Mouse (Mus musculus): Measurements from ENCODE around the gene Apol9a. TPM values are rescaled to one million over a fixed set of nuclear protein-coding genes. Genes with fewer than 3 reads are reported as not detected.

Apol9a gene
- polyA plus RNA-seq, 1 experiment from 2014 or later: not detected

DNA sequence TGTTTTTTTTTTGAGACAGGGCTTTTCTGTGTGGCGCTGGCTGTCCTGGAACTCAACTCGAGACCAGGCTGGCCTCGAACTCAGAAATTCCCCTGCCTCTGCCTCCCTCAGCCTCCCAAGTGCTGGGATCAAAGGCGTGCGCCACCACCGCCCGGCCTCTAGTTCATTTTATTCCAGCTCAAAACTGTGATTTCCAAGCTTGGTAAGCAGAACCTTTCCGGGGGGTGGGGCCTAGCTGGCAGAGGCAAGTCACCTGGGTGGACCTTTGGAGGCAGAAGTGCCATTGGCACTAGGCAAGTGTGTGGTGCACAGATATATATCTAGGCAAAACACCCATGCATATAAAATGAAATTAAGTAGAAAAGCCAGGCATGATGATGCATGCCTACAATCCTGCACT, 43.4 kb downstream of the Apol9a start:
- Histone ChIP-seq H3K4me2 (ENCODE audit: low read length) (no peak overlapping the region), H3K27me3 (ENCODE audit: control insufficient read depth, insufficient read depth, low read depth, low read length) (no peaks in the 10 kb centered on the region), H3K9ac (ENCODE audit: low read depth, low read length) (no peak overlapping the region), H3K4me3 (ENCODE audit: low read depth, low read length) (no peak overlapping the region), H3K9me3 (replicated peaks; ENCODE audit: control insufficient read depth, low read length, poor library complexity, severe bottlenecking) (no peaks in the 10 kb centered on the region), H3K4me1 (ENCODE audit: control insufficient read depth, insufficient read depth, low read length) (peaks cover 36% of the 10 kb centered on the region), H3K27ac (ENCODE audit: low read length) (peak overlapping the region; percentile 64; the same call in 1 of the 2 replicates), H3K36me3 (ENCODE audit: control insufficient read depth, insufficient read depth, low read length) (no peaks in the 10 kb centered on the region)
- ATAC-seq: no peak
- 41% methylated on average over 8 of the region's 8 CpGs for WGBS

DNA sequence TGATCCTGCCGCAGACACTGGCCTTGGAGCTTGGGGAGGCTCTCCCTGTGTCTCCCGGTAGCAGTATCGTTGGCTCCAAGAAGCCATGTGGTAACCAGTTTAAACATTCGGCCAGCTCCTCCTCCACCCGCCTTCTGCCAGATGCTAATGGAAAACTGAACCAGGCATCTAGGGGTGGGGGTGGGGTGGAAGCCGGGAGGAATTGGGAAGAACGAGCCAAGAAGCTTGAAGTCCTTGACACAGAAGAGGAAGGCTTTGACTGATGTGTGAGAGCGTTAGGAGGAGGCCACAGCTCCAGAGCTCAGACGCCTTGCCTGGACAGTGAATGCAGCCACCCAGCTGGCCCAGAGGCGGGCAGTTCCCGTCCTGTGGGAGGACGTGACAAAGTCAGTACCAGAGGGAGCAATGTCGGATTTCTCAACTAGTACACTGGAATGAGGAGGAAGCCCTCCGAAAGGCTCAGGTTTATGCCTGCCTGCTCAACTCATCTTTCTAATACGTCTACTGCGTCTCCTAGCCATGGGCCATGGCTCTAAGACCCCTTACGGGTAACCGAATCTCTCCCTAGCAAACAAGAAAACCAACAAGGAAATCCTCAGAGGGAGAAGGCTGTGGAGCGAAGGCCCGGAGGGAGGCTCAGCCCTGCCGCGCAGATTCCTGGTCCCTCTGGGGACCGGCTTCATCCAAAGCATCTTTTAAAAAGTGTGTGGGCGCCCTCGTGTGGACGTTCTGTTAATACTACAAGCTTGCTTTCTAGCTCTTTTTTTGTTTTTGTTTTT, 44.0 kb downstream of the Apol9a start:
- no peaks in the 10 kb centered on the region for H3K36me3 ChIP-seq (ENCODE audit: control insufficient read depth, insufficient read depth, low read length)
- peaks cover 36% of the 10 kb centered on the region for H3K4me1 ChIP-seq (ENCODE audit: control insufficient read depth, insufficient read depth, low read length)
- H3K27ac ChIP-seq (ENCODE audit: low read length): peak overlapping the region; percentile 81
- no peaks in the 10 kb centered on the region for H3K9me3 ChIP-seq (replicated peaks; ENCODE audit: control insufficient read depth, low read length, poor library complexity, severe bottlenecking)
- H3K4me3 ChIP-seq (ENCODE audit: low read depth, low read length): peak overlapping the region; percentile 23
- peak; percentile 51 for ATAC-seq
- H3K4me2 ChIP-seq (ENCODE audit: low read length): peak overlapping the region; percentile 63
- no peaks in the 10 kb centered on the region for H3K27me3 ChIP-seq (ENCODE audit: control insufficient read depth, insufficient read depth, low read depth, low read length)
- WGBS: under 1% methylated on average over 26 of the region's 26 CpGs
- peak overlapping the region; percentile 56; the same call in 1 of the 2 replicates for H3K9ac ChIP-seq (ENCODE audit: low read depth, low read length)

DNA sequence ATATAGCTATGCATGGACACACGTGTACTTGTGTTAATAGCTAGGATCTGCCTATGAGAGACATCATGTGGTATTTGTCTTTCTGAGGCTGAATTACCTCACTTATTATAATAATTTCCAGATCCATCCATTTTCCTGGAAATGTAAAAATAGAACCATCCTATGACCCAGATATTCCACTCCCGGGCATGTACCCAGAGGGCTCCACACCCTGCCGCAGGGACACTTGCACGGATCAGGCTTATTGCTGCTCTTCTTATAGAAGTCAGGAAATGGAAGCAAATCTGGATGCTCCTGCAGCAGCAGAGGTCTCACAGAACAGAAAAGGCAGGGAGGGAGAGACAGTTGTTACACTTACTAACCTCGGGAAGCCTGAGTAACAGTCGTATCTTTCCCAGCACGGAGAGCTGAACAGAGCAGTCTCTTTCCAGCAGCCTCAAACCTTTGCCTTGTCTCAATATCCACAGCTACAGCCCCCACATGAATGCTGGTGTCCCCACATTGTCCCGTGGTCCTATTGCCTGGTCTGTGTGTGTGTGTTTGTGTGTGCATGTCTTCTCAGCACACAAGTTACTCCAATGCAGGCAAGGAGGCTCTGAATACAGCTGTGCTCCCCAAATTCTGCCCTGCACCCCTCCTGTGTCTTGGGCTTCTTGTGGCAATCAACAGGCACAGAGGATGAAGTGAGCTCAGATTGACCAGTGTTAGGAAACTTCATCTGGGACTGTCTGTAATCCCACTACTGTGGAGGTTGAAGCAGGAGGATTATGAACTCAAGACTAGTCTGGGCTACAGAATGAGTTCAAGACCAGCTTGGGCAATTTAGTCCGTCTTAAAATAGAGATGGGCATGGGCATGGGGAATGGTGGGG, 45.0 kb downstream of the Apol9a start:
- no peaks in the 10 kb centered on the region for H3K27me3 ChIP-seq (ENCODE audit: control insufficient read depth, insufficient read depth, low read depth, low read length)
- ATAC-seq: no peak
- peak overlapping the region; percentile 63 for H3K4me2 ChIP-seq (ENCODE audit: low read length)
- H3K4me3 ChIP-seq (ENCODE audit: low read depth, low read length): no peak overlapping the region
- H3K9me3 ChIP-seq (replicated peaks; ENCODE audit: control insufficient read depth, low read length, poor library complexity, severe bottlenecking): no peaks in the 10 kb centered on the region
- no peaks in the 10 kb centered on the region for H3K36me3 ChIP-seq (ENCODE audit: control insufficient read depth, insufficient read depth, low read length)
- WGBS: 62% methylated on average over 9 of the region's 9 CpGs
- H3K9ac ChIP-seq (ENCODE audit: low read depth, low read length): no peak overlapping the region
- H3K27ac ChIP-seq (ENCODE audit: low read length): peak overlapping the region; percentile 31; the same call in 1 of the 2 replicates
- H3K4me1 ChIP-seq (ENCODE audit: control insufficient read depth, insufficient read depth, low read length): peaks cover 36% of the 10 kb centered on the region

DNA sequence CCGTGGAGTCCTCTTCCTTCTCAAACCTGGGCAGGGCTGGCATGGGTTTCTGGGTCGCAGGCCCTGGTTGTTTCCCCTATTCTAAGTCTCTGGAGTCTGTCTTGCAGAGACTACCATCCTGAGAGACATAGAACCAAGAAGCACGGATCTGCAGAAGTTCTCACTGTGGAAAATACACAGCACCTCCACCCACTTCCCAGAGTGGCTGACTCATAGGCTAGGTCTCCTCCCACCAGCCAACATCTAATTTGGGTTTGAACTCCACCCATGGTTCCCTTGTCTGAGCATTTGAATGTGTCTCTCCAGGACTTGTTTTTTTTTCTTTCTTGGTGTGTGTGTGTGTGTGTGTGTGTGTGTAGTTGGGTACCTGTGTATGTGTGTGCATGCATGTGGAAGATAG, 46.9 kb downstream of the Apol9a start:
- Histone ChIP-seq H3K27me3 (ENCODE audit: control insufficient read depth, insufficient read depth, low read depth, low read length) (no peaks in the 10 kb centered on the region), H3K27ac (ENCODE audit: low read length) (peak overlapping the region; percentile 65), H3K4me2 (ENCODE audit: low read length) (no peak overlapping the region), H3K4me3 (ENCODE audit: low read depth, low read length) (no peak overlapping the region), H3K9me3 (replicated peaks; ENCODE audit: control insufficient read depth, low read length, poor library complexity, severe bottlenecking) (no peaks in the 10 kb centered on the region), H3K36me3 (ENCODE audit: control insufficient read depth, insufficient read depth, low read length) (no peaks in the 10 kb centered on the region), H3K4me1 (ENCODE audit: control insufficient read depth, insufficient read depth, low read length) (peaks cover 36% of the 10 kb centered on the region), H3K9ac (ENCODE audit: low read depth, low read length) (no peak overlapping the region)
- 64% methylated on average over 3 of the region's 3 CpGs for WGBS
- ATAC-seq: no peak

- no peak for ATAC-seq
- no peak overlapping the region for H3K9ac ChIP-seq (ENCODE audit: low read depth, low read length)
- no peak overlapping the region for H3K4me3 ChIP-seq (ENCODE audit: low read depth, low read length)
- H3K36me3 ChIP-seq (ENCODE audit: control insufficient read depth, insufficient read depth, low read length): no peaks in the 10 kb centered on the region
- H3K27ac ChIP-seq (ENCODE audit: low read length): peak overlapping the region; percentile 65
- H3K9me3 ChIP-seq (replicated peaks; ENCODE audit: control insufficient read depth, low read length, poor library complexity, severe bottlenecking): no peaks in the 10 kb centered on the region
- peak overlapping the region; percentile 0; the same call in 1 of the 2 replicates for H3K4me2 ChIP-seq (ENCODE audit: low read length)
- no peaks in the 10 kb centered on the region for H3K27me3 ChIP-seq (ENCODE audit: control insufficient read depth, insufficient read depth, low read depth, low read length)
- WGBS: 12% methylated on average over 6 of the region's 6 CpGs
- peaks cover 39% of the 10 kb centered on the region for H3K4me1 ChIP-seq (ENCODE audit: control insufficient read depth, insufficient read depth, low read length)
These were observed 47.4 kb downstream of the Apol9a start for GRCm38 (mm10) chr15:77363578-77363977.

DNA sequence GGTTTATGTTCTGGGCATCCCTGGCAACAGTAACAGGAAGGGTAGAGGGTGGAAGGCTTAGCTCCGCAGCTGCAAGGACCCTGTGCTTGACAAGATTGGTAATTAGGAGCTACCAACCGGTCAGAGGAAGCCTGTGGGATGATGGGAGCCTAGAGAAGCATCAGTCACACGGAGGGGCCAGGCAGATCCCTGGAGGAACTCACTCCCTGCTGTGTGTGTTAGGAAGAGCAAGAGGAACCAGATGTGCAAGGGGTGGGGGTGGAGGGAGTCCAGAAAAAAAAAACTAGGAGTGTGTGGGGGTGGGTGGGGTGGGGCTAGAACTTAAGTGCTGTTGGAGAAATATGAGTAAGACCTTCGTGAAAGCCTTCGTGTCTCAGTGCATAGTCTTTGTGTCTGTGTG, 48.0 kb downstream of the Apol9a start:
- H3K36me3 ChIP-seq (ENCODE audit: control insufficient read depth, insufficient read depth, low read length): no peaks in the 10 kb centered on the region
- ATAC-seq: no peak
- H3K4me3 ChIP-seq (ENCODE audit: low read depth, low read length): no peak overlapping the region
- H3K9ac ChIP-seq (ENCODE audit: low read depth, low read length): no peak overlapping the region
- H3K9me3 ChIP-seq (replicated peaks; ENCODE audit: control insufficient read depth, low read length, poor library complexity, severe bottlenecking): no peaks in the 10 kb centered on the region
- H3K4me2 ChIP-seq (ENCODE audit: low read length): no peak overlapping the region
- no peak overlapping the region for H3K27ac ChIP-seq (ENCODE audit: low read length)
- WGBS: 29% methylated on average over 5 of the region's 5 CpGs
- peaks cover 33% of the 10 kb centered on the region for H3K4me1 ChIP-seq (ENCODE audit: control insufficient read depth, insufficient read depth, low read length)
- H3K27me3 ChIP-seq (ENCODE audit: control insufficient read depth, insufficient read depth, low read depth, low read length): no peaks in the 10 kb centered on the region

- Histone ChIP-seq H3K4me3 (ENCODE audit: low read depth, low read length) (no peak overlapping the region), H3K36me3 (ENCODE audit: control insufficient read depth, insufficient read depth, low read length) (no peaks in the 10 kb centered on the region), H3K4me1 (ENCODE audit: control insufficient read depth, insufficient read depth, low read length) (peaks cover 34% of the 10 kb centered on the region), H3K27ac (ENCODE audit: low read length) (no peak overlapping the region), H3K9ac (ENCODE audit: low read depth, low read length) (no peak overlapping the region), H3K27me3 (ENCODE audit: control insufficient read depth, insufficient read depth, low read depth, low read length) (no peaks in the 10 kb centered on the region), H3K9me3 (replicated peaks; ENCODE audit: control insufficient read depth, low read length, poor library complexity, severe bottlenecking) (no peaks in the 10 kb centered on the region), H3K4me2 (ENCODE audit: low read length) (no peak overlapping the region)
- ATAC-seq: no peak
- WGBS: 94% methylated on average over 8 of the region's 8 CpGs
These were observed 51.0 kb downstream of the Apol9a start for GRCm38 (mm10) chr15:77359905-77360304.

DNA sequence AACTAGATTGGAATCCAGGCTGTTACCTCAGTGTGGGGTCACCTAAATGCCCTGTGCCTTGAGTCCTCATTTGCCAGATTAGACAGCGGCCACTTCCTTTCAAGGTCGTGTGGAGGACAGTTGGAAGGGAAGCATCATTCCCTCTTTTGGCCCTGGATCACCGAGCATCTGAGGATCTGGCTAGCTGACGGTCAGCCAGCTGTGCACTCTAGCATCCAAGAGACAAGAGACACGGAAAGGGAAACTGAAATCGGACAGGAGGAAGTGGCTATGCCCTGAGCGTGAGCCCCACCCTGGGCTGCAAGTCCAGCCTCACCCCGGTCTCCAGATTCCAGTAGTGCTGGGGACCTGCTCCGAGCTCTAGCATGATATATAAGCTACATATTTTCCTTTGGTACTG, 51.4 kb downstream of the Apol9a start:
- no peak overlapping the region for H3K4me3 ChIP-seq (ENCODE audit: low read depth, low read length)
- ATAC-seq: no peak
- no peak overlapping the region for H3K27ac ChIP-seq (ENCODE audit: low read length)
- no peaks in the 10 kb centered on the region for H3K27me3 ChIP-seq (ENCODE audit: control insufficient read depth, insufficient read depth, low read depth, low read length)
- H3K4me1 ChIP-seq (ENCODE audit: control insufficient read depth, insufficient read depth, low read length): peaks cover 39% of the 10 kb centered on the region
- 65% methylated on average over 9 of the region's 9 CpGs for WGBS
- H3K9ac ChIP-seq (ENCODE audit: low read depth, low read length): peak overlapping the region; percentile 58; the same call in 1 of the 2 replicates
- no peaks in the 10 kb centered on the region for H3K9me3 ChIP-seq (replicated peaks; ENCODE audit: control insufficient read depth, low read length, poor library complexity, severe bottlenecking)
- no peak overlapping the region; the same call in 1 of the 2 replicates for H3K4me2 ChIP-seq (ENCODE audit: low read length)
- no peaks in the 10 kb centered on the region for H3K36me3 ChIP-seq (ENCODE audit: control insufficient read depth, insufficient read depth, low read length)

DNA sequence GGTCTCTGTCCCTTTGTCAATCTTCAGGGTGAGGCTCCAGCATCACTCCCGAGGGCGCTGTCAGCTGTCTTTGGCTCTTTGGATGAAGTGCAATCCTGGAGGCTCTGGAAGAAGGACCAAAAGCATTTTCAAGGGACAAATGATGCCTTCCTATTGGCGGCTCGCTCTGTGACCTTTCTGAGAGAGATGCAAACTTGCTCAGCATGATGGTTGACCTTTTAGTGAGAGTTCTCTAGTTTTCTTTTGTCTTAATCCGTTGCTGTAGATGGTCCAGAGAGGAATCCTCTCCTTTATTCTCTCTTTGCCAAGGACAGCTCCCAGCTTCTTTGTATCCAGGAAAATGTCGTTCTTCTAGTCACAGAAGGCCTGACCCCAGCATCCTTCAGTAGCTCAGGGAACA, 51.9 kb downstream of the Apol9a start:
- no peaks in the 10 kb centered on the region for H3K27me3 ChIP-seq (ENCODE audit: control insufficient read depth, insufficient read depth, low read depth, low read length)
- H3K36me3 ChIP-seq (ENCODE audit: control insufficient read depth, insufficient read depth, low read length): no peaks in the 10 kb centered on the region
- 16% methylated on average over 6 of the region's 6 CpGs for WGBS
- H3K4me3 ChIP-seq (ENCODE audit: low read depth, low read length): peak overlapping the region; percentile 32
- peak overlapping the region; percentile 58 for H3K9ac ChIP-seq (ENCODE audit: low read depth, low read length)
- H3K4me2 ChIP-seq (ENCODE audit: low read length): peak overlapping the region; percentile 52
- H3K4me1 ChIP-seq (ENCODE audit: control insufficient read depth, insufficient read depth, low read length): peaks cover 42% of the 10 kb centered on the region
- ATAC-seq: peak; percentile 36; the same call in 1 of the 2 replicates
- H3K27ac ChIP-seq (ENCODE audit: low read length): peak overlapping the region; percentile 56
- no peaks in the 10 kb centered on the region for H3K9me3 ChIP-seq (replicated peaks; ENCODE audit: control insufficient read depth, low read length, poor library complexity, severe bottlenecking)

Measured in midbrain, embryonic 16.5 days (tissue).